Mouse (Mus musculus) liver, embryonic 15.5 days (tissue): ENCODE measurements around the gene Ptprg. TPM values are rescaled to one million over a fixed set of nuclear protein-coding genes. Genes with fewer than 3 reads are reported as not detected.

ENCODE experiments used
- ATAC-seq: fragments of 200-750 bp; cut with Nextera tagmentation; 2 replicates; pipeline ENCODE4 v1.8.0; 2017; ENCODE audit warnings: moderate number of reproducible peaks, mild to moderate bottlenecking, moderate library complexity; ENCODE audit not compliant: insufficient read depth
- H3K27ac ChIP-seq: fragments of 300-500 bp; sonication (generic); replicated peaks from 2 replicates; pipeline ENCODE4 v1.5.1; 2015; ENCODE audit warnings: mild to moderate bottlenecking, inconsistent platforms
- H3K27me3 ChIP-seq: fragments of 300-500 bp; sonication (generic); 2 replicates; pipeline ENCODE4 v1.6.1; 2015; ENCODE audit warnings: mild to moderate bottlenecking, inconsistent platforms
- H3K36me3 ChIP-seq: fragments of 300-500 bp; sonication (generic); replicated peaks from 2 replicates; pipeline ENCODE4 v1.6.1; 2015; ENCODE audit warnings: moderate library complexity, mild to moderate bottlenecking, inconsistent platforms
- H3K4me1 ChIP-seq: fragments of 300-500 bp; sonication (generic); replicated peaks from 2 replicates; pipeline ENCODE4 v1.6.1; 2015; ENCODE audit warnings: inconsistent platforms
- H3K4me2 ChIP-seq: fragments of 300-500 bp; sonication (generic); 2 replicates; pipeline ENCODE4 v1.6.1; 2015; ENCODE audit warnings: moderate library complexity, mild to moderate bottlenecking, inconsistent platforms
- H3K4me3 ChIP-seq: fragments of 300-500 bp; sonication (generic); replicated peaks from 2 replicates; pipeline ENCODE4 v1.5.1; 2015; ENCODE audit warnings: mild to moderate bottlenecking, inconsistent platforms
- H3K9ac ChIP-seq: fragments of 300-500 bp; sonication (generic); 2 replicates; pipeline ENCODE4 v1.6.1; 2015; ENCODE audit warnings: moderate library complexity, mild to moderate bottlenecking, inconsistent platforms
- H3K9me3 ChIP-seq: fragments of 300-500 bp; sonication (generic); replicated peaks from 2 replicates; pipeline ENCODE4 v1.6.1; 2016; ENCODE audit warnings: inconsistent platforms
- WGBS: fragments of 180-500 bp; shearing (Covaris S2); methylation state at CpG from one replicate; pipeline ENCODE4 v1.1.7; 2015; ENCODE audit warnings: mixed read lengths; ENCODE audit not compliant: insufficient replicate concordance; 5-methylcytosine and 5-hydroxymethylcytosine counted together
- polyA plus RNA-seq: library from polyadenylated mRNA; unstranded; fragments of >200 nt; fragmentation: Nextera tagmentation; extraction: Ambion mirVana; gene quantifications from 2 replicates; pipeline ENCODE4 v1.2.1, GENCODE M21; 2015

Ptprg gene
- polyA plus RNA-seq, 1 experiment from 2014 or later, result 1.3 TPM

GRCm38 (mm10) chr14:12079833-12080401 is 526.6 kb downstream of the Ptprg start:
- Histone ChIP-seq H3K4me1 (no peaks in the 10 kb centered on the region), H3K4me2 (no peak overlapping the region), H3K36me3 (no peaks in the 10 kb centered on the region), H3K9me3 (no peaks in the 10 kb centered on the region), H3K27me3 (no peaks in the 10 kb centered on the region), H3K27ac (no peak overlapping the region), H3K9ac (no peak overlapping the region), H3K4me3 (no peak overlapping the region)
- ATAC-seq, result no peak
- 53% methylated on average over 4 of the region's 4 CpGs for WGBS

GRCm38 (mm10) chr14:12082131-12082921 is 529.0 kb downstream of the Ptprg start:
- no peak overlapping the region for H3K9ac ChIP-seq
- no peaks in the 10 kb centered on the region for H3K4me1 ChIP-seq
- H3K36me3 ChIP-seq, result no peaks in the 10 kb centered on the region
- no peaks in the 10 kb centered on the region for H3K27me3 ChIP-seq
- no peaks in the 10 kb centered on the region for H3K9me3 ChIP-seq
- H3K4me2 ChIP-seq, result no peak overlapping the region
- no peak overlapping the region for H3K27ac ChIP-seq
- 45% methylated on average over 6 of the region's 6 CpGs for WGBS
- ATAC-seq, result no peak
- no peak overlapping the region for H3K4me3 ChIP-seq

- H3K9ac ChIP-seq, result no peak overlapping the region
- no peaks in the 10 kb centered on the region for H3K27me3 ChIP-seq
- H3K4me1 ChIP-seq, result no peaks in the 10 kb centered on the region
- H3K9me3 ChIP-seq, result no peaks in the 10 kb centered on the region
- no peak overlapping the region for H3K4me2 ChIP-seq
- H3K4me3 ChIP-seq, result no peak overlapping the region
- H3K27ac ChIP-seq, result no peak overlapping the region
- no peaks in the 10 kb centered on the region for H3K36me3 ChIP-seq
- WGBS, result 50% methylated on average over 4 of the region's 4 CpGs
- ATAC-seq, result no peak
These were observed 530.7 kb downstream of the Ptprg start for GRCm38 (mm10) chr14:12084076-12084475.

- Histone ChIP-seq H3K36me3 (no peaks in the 10 kb centered on the region), H3K27ac (no peak overlapping the region), H3K27me3 (no peaks in the 10 kb centered on the region), H3K4me3 (no peak overlapping the region), H3K9me3 (no peaks in the 10 kb centered on the region), H3K4me1 (no peaks in the 10 kb centered on the region), H3K9ac (no peak overlapping the region), H3K4me2 (no peak overlapping the region)
- no peak for ATAC-seq
- 45% methylated on average over 4 of the region's 4 CpGs for WGBS
These were observed 531.7 kb downstream of the Ptprg start for GRCm38 (mm10) chr14:12085078-12085477.

GRCm38 (mm10) chr14:12086167-12086566 is 532.8 kb downstream of the Ptprg start:
- no peak for ATAC-seq

GRCm38 (mm10) chr14:12089954-12090353 is 536.6 kb downstream of the Ptprg start:
- Histone ChIP-seq H3K27me3 (no peaks in the 10 kb centered on the region), H3K36me3 (no peaks in the 10 kb centered on the region), H3K9ac (no peak overlapping the region), H3K4me2 (no peak overlapping the region), H3K4me1 (no peaks in the 10 kb centered on the region), H3K27ac (no peak overlapping the region), H3K9me3 (no peaks in the 10 kb centered on the region), H3K4me3 (no peak overlapping the region)
- no peak for ATAC-seq

More at GRCm38 (mm10) chr14:12086167-12086566, 532.8 kb downstream of the Ptprg start:
- Histone ChIP-seq H3K27me3 (no peaks in the 10 kb centered on the region), H3K4me2 (no peak overlapping the region), H3K36me3 (no peaks in the 10 kb centered on the region), H3K9me3 (no peaks in the 10 kb centered on the region), H3K9ac (no peak overlapping the region), H3K27ac (no peak overlapping the region), H3K4me1 (no peaks in the 10 kb centered on the region), H3K4me3 (no peak overlapping the region)
- WGBS, result 59% methylated on average over 5 of the region's 5 CpGs

- Histone ChIP-seq H3K36me3 (no peaks in the 10 kb centered on the region), H3K27me3 (no peaks in the 10 kb centered on the region), H3K4me2 (no peak overlapping the region), H3K4me1 (no peaks in the 10 kb centered on the region), H3K9me3 (no peaks in the 10 kb centered on the region), H3K4me3 (no peak overlapping the region), H3K9ac (no peak overlapping the region), H3K27ac (no peak overlapping the region)
- WGBS, result 53% methylated on average over 3 of the region's 3 CpGs
- no peak for ATAC-seq
These were observed 538.4 kb downstream of the Ptprg start for GRCm38 (mm10) chr14:12091730-12092129.

GRCm38 (mm10) chr14:12099390-12100333 is 546.3 kb downstream of the Ptprg start:
- 20% methylated on average over 12 of the region's 12 CpGs for WGBS
- H3K27me3 ChIP-seq, result no peaks in the 10 kb centered on the region
- H3K9ac ChIP-seq, result no peak overlapping the region
- H3K36me3 ChIP-seq, result no peaks in the 10 kb centered on the region
- ATAC-seq, result no peak
- H3K4me2 ChIP-seq, result no peak overlapping the region
- H3K9me3 ChIP-seq, result no peaks in the 10 kb centered on the region
- no peaks in the 10 kb centered on the region; the same call in 1 of the 2 replicates for H3K4me1 ChIP-seq
- H3K27ac ChIP-seq, result no peak overlapping the region
- no peak overlapping the region for H3K4me3 ChIP-seq

GRCm38 (mm10) chr14:12102389-12103325 is 549.3 kb downstream of the Ptprg start:
- Histone ChIP-seq H3K9ac (no peak overlapping the region), H3K4me1 (no peaks in the 10 kb centered on the region; the same call in none of the 2 replicates), H3K4me2 (no peak overlapping the region), H3K27ac (peak overlapping the region; percentile 56; the same call in 1 of the 2 replicates), H3K9me3 (no peaks in the 10 kb centered on the region), H3K4me3 (no peak overlapping the region), H3K36me3 (no peaks in the 10 kb centered on the region), H3K27me3 (no peaks in the 10 kb centered on the region)
- peak; percentile 42; the same call in 1 of the 2 replicates for ATAC-seq
- WGBS, result 51% methylated on average over 11 of the region's 11 CpGs
